Mouse (Mus musculus): Measurements from ENCODE around the gene Dll4. TPM values are rescaled to one million over a fixed set of nuclear protein-coding genes. Genes with fewer than 3 reads are reported as not detected.

The Dll4 gene
- polyA plus RNA-seq, 1 experiment from 2014 or later = 13.5 TPM

DNA sequence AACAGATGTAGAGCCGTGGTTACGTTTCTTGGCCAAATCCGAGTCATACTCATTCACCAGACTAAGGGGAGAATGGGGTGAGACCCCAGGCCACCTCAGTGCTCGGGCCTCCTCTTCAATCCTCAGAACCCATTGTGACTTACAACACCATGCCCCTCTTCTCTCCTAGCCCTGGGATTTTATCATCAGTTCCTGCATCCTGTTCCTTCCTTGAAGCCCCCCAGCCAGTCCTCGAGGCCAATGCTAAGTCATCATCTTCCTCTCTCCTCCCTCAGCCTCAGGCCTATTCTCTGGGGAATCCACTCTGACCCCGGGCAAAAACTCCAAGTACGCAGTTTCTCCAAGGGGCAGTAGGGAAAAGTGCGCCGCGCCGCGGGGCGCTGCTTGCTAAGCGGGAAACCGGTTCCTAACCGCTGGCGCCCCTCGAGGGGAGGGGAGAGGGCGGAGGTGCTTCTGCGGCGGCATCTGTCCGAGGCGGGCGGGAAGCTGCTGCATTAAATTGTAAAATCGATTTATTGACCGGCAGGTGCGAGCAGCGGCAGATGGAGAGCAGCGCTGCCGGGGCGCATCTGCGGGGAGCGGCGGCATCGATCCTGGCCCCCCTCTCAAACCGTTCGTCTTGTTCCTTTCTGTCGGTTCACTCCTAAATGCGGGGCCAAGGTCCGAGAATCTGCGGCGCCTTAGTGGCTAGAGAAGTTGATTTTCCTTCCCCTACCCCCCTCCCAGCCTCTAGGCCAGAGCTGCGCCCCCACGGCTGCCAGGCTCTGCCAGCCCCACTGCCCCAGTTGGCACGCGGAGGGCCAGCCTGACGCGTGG is 3.6 kb upstream of the Dll4 start:
- peaks cover 58% of the 10 kb centered on the region for H3K4me1 ChIP-seq (ENCODE audit: insufficient read depth, low read length)
- no peaks in the 10 kb centered on the region for H3K36me3 ChIP-seq (ENCODE audit: insufficient read depth, low read length)
- peak overlapping the region; percentile 38 for H3K4me3 ChIP-seq (ENCODE audit: low read length)
- peak overlapping the region; percentile 60 for H3K4me2 ChIP-seq (replicated peaks; ENCODE audit: low read depth, low read length)
- H3K27ac ChIP-seq (ENCODE audit: low read length) = no peak overlapping the region
- H3K27me3 ChIP-seq (ENCODE audit: insufficient read depth, low read length) = peaks cover 70% of the 10 kb centered on the region
- no peaks in the 10 kb centered on the region for H3K9me3 ChIP-seq (ENCODE audit: low read length)
- 5% methylated on average over 48 of the region's 48 CpGs for WGBS
- peak overlapping the region; percentile 53 for H3K9ac ChIP-seq (replicated peaks; ENCODE audit: low read length)
- ATAC-seq (ENCODE audit: low FRiP score, low TSS enrichment) = no peak

DNA sequence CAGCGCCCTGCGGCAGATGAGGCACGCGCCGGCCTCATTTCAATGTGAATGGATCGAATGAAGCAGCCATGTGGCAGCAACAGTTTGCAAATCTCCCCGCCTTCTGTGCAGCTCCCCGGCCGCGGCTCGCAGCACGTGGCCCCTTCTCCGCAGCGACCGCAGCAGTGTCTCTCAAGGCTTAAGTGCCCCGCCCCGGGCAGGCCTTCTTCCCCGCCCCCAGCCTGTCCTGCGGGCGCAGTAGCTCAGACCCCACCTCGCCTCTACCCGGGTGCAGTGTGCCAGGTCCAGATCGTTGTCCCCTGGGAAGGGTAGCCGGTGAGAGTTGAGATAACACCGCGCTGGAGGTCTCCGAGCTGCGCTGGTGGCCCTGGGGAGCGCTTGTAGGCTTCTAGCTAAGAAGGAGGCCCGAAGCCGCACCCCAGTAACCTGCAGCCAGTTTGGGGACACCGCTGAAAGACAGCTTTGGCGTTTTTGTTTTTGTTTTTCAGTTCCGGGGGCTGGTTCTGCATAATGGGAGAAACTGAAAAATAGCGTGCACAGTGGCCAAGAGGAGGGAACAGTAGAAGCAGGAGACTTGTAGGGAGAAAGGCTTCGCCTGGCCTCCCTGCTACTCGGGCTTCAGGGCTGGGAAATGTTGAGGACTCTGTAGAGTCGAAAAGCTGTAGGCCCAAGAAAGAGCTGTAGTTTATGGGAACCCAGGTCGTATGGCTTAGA is 2.8 kb upstream of the Dll4 start:
- 0 out of 2 replicates have a peak, but pooled peaks have one; percentile 20 for ATAC-seq (ENCODE audit: low FRiP score, low TSS enrichment)
- H3K9ac ChIP-seq (replicated peaks; ENCODE audit: low read length) = peak overlapping the region; percentile 53
- peaks cover 77% of the 10 kb centered on the region for H3K27me3 ChIP-seq (ENCODE audit: insufficient read depth, low read length)
- peak overlapping the region; percentile 38 for H3K4me3 ChIP-seq (ENCODE audit: low read length)
- WGBS = 12% methylated on average over 39 of the region's 39 CpGs
- no peak overlapping the region for H3K27ac ChIP-seq (ENCODE audit: low read length)
- H3K36me3 ChIP-seq (ENCODE audit: insufficient read depth, low read length) = no peaks in the 10 kb centered on the region
- H3K4me1 ChIP-seq (ENCODE audit: insufficient read depth, low read length) = peaks cover 61% of the 10 kb centered on the region
- peak overlapping the region; percentile 60 for H3K4me2 ChIP-seq (replicated peaks; ENCODE audit: low read depth, low read length)
- H3K9me3 ChIP-seq (ENCODE audit: low read length) = no peaks in the 10 kb centered on the region

DNA sequence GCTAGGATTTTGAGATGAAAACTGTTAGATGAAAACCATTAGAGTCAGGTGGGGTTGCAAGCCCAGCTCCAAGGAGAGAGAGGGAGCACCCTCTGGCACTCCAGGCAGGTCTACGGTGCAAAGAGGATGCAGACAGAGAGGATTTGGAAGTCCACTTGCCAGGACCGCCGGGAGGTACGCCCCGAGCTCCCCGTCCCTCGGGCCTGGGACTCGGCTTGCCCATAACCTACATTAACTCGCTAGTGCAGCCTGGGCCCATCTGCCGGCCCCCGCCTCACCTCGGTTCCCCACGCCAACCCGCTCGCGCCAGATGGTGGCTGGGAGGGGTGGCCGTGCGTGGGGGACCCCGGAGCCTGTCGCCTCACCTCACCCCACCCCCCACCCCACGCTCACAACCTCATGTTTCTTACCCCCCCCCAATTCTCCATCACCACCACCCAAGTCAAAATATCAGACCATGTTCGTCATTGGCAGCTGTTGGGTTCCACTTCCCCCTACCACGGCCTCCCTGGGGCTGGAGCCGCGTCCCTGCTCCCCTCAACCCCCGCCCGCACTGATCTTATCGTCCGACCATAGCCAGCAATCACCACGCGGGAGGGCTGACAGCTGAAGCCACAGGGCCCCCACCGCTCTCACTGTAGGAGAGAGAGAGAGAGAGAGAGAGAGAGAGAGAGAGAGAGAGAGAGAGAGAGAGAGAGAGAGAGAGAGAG is 1.6 kb upstream of the Dll4 start:
- 5% methylated on average over 30 of the region's 32 CpGs for WGBS
- peaks cover 89% of the 10 kb centered on the region for H3K27me3 ChIP-seq (ENCODE audit: insufficient read depth, low read length)
- peak overlapping the region; percentile 67 for H3K4me2 ChIP-seq (replicated peaks; ENCODE audit: low read depth, low read length)
- ATAC-seq (ENCODE audit: low FRiP score, low TSS enrichment) = no peak
- H3K9ac ChIP-seq (replicated peaks; ENCODE audit: low read length) = peak overlapping the region; percentile 43; the same call in 1 of the 2 replicates
- peak overlapping the region; percentile 49 for H3K4me3 ChIP-seq (ENCODE audit: low read length)
- no peaks in the 10 kb centered on the region for H3K9me3 ChIP-seq (ENCODE audit: low read length)
- H3K4me1 ChIP-seq (ENCODE audit: insufficient read depth, low read length) = peaks cover 58% of the 10 kb centered on the region
- no peaks in the 10 kb centered on the region for H3K36me3 ChIP-seq (ENCODE audit: insufficient read depth, low read length)
- H3K27ac ChIP-seq (ENCODE audit: low read length) = no peak overlapping the region

DNA sequence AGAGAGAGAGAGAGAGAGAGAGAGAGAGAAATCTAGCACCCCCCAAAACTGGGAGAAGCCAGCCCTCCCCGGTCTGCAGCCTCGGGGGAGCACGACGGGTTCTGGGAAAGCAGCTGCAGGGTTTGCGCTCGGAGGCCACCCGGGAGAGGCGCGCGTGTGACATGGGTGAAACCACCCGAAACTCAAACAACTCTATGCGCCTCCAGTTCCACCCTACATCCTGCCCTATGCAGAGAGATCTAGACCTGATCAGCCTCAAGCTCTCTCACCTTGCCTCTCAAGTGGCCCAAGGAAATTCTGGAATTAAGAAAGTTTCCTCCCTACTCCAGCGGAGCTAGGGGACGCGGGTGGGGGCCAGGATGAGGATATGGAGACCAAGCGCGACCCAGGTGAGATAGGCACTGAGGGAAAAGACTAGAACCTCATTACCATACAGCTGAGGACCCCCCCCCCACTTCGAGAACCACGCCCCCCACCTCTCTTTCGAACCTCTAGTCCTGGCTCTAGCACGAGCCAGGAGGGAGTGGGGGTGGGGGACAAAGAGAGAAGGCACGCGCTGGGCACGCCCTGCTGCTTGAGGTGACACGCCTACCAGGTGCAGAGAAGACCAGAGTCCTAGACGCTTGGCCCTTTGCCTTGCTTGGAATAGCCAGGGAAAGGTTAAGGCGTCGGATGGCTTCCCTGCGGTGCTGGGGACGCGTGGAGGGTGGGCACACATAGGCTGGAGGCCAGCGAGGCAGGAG is 837 bp upstream of the Dll4 start:
- Histone ChIP-seq H3K4me3 (ENCODE audit: low read length) (peak overlapping the region; percentile 49), H3K4me2 (replicated peaks; ENCODE audit: low read depth, low read length) (peak overlapping the region; percentile 67), H3K36me3 (ENCODE audit: insufficient read depth, low read length) (no peaks in the 10 kb centered on the region), H3K9ac (replicated peaks; ENCODE audit: low read length) (peak overlapping the region; percentile 2), H3K9me3 (ENCODE audit: low read length) (no peaks in the 10 kb centered on the region), H3K27ac (ENCODE audit: low read length) (0 out of 2 replicates have a peak overlapping the region, but pooled peaks have one; percentile 39), H3K4me1 (ENCODE audit: insufficient read depth, low read length) (peaks cover 61% of the 10 kb centered on the region), H3K27me3 (ENCODE audit: insufficient read depth, low read length) (peaks cover 94% of the 10 kb centered on the region)
- under 1% methylated on average over 32 of the region's 32 CpGs for WGBS
- ATAC-seq (ENCODE audit: low FRiP score, low TSS enrichment) = peak; percentile 12; the same call in 1 of the 2 replicates

DNA sequence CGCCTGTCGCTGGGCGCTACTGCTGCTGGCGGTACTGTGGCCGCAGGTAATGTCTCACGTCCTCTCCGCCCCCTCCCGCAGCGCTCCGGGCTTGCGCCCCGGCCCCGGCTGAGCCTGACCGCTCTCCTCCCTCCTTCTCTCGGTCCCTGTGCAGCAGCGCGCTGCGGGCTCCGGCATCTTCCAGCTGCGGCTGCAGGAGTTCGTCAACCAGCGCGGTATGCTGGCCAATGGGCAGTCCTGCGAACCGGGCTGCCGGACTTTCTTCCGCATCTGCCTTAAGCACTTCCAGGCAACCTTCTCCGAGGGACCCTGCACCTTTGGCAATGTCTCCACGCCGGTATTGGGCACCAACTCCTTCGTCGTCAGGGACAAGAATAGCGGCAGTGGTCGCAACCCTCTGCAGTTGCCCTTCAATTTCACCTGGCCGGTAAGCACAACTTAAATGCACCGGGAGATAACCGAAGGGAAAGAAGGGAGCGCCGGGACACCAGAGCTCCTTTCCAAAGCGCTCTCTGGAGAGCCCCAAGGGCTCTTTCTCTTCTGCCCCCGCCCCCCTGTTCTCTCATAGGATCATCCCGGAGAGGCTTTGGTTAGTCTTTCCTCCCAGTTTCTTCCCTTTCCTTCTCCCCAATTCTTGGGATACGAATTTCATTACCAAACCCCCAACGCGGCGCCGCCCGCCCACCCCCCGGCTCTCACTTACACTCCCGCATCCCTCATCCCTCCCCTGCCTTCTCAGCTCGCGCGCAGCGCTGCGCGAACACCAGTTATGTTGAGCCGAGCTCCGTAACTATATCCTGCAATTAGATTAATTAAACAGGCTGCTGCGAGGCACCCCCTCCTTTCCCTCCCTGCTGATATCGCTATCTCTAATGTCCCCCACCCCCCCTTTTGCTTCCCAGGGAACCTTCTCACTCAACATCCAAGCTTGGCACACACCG is 847 bp downstream of the Dll4 start:
- Histone ChIP-seq H3K9ac (replicated peaks; ENCODE audit: low read length) (peak overlapping the region; percentile 57), H3K4me3 (ENCODE audit: low read length) (peak overlapping the region; percentile 49), H3K4me2 (replicated peaks; ENCODE audit: low read depth, low read length) (peak overlapping the region; percentile 67), H3K9me3 (ENCODE audit: low read length) (no peaks in the 10 kb centered on the region), H3K27me3 (ENCODE audit: insufficient read depth, low read length) (peaks cover 94% of the 10 kb centered on the region), H3K27ac (ENCODE audit: low read length) (peak overlapping the region; percentile 5; the same call in 1 of the 2 replicates), H3K4me1 (ENCODE audit: insufficient read depth, low read length) (peaks cover 54% of the 10 kb centered on the region), H3K36me3 (ENCODE audit: insufficient read depth, low read length) (no peaks in the 10 kb centered on the region)
- ATAC-seq (ENCODE audit: low FRiP score, low TSS enrichment) = no peak
- under 1% methylated on average over 61 of the region's 61 CpGs for WGBS

DNA sequence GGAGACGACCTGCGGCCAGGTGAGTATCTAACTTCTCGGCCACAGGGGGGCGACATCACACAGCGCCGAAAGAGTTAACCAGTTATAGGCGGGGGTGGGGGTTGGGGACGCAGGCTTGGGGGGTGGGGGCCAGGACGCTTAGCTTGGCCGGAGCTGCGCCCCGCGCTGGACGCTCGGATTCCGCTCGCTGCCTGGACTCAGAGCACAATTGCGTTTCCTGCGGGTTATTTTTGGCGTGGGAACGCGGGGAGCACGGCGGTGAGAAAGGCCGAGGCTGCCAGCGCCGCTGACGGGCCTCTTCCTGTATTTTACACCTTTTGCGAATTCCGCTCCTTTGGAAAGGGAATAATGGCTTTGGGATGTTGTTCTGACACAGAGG is 1.5 kb downstream of the Dll4 start:
- Histone ChIP-seq H3K27ac (ENCODE audit: low read length) (peak overlapping the region; percentile 52; the same call in 1 of the 2 replicates), H3K27me3 (ENCODE audit: insufficient read depth, low read length) (peaks cover 94% of the 10 kb centered on the region), H3K36me3 (ENCODE audit: insufficient read depth, low read length) (no peaks in the 10 kb centered on the region), H3K9ac (replicated peaks; ENCODE audit: low read length) (peak overlapping the region; percentile 57), H3K4me1 (ENCODE audit: insufficient read depth, low read length) (peaks cover 48% of the 10 kb centered on the region), H3K4me2 (replicated peaks; ENCODE audit: low read depth, low read length) (peak overlapping the region; percentile 67), H3K4me3 (ENCODE audit: low read length) (peak overlapping the region; percentile 49), H3K9me3 (ENCODE audit: low read length) (no peaks in the 10 kb centered on the region)
- ATAC-seq (ENCODE audit: low FRiP score, low TSS enrichment) = no peak; the same call in 1 of the 2 replicates
- WGBS = under 1% methylated on average over 30 of the region's 30 CpGs

DNA sequence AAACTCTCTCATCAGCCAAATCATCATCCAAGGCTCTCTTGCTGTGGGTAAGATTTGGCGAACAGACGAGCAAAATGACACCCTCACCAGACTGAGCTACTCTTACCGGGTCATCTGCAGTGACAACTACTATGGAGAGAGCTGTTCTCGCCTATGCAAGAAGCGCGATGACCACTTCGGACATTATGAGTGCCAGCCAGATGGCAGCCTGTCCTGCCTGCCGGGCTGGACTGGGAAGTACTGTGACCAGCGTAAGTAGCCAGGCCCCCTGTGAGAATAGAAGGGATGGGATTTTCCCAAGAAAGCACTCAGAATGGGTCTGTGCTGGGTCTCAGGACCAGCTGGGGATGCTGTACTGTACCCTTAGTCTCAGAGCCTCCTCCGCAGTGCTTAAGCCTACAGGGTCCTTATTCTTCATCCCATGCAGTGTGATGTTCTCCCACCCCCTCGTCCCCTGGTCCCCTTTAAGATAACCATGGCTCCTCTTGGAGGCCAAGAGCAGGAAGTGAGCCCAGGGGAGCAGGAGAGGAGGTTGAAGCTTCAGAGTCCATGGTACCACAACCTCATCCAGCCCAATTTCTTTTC is 2.5 kb downstream of the Dll4 start:
- 17% methylated on average over 11 of the region's 11 CpGs for WGBS
- no peak for ATAC-seq (ENCODE audit: low FRiP score, low TSS enrichment)
- H3K27me3 ChIP-seq (ENCODE audit: insufficient read depth, low read length) = peaks cover 85% of the 10 kb centered on the region
- H3K27ac ChIP-seq (ENCODE audit: low read length) = peak overlapping the region; percentile 52; the same call in 1 of the 2 replicates
- no peak overlapping the region; the same call in 1 of the 2 replicates for H3K9ac ChIP-seq (replicated peaks; ENCODE audit: low read length)
- peaks cover 39% of the 10 kb centered on the region for H3K4me1 ChIP-seq (ENCODE audit: insufficient read depth, low read length)
- no peaks in the 10 kb centered on the region for H3K9me3 ChIP-seq (ENCODE audit: low read length)
- no peaks in the 10 kb centered on the region for H3K36me3 ChIP-seq (ENCODE audit: insufficient read depth, low read length)
- peak overlapping the region; percentile 67 for H3K4me2 ChIP-seq (replicated peaks; ENCODE audit: low read depth, low read length)
- peak overlapping the region; percentile 49 for H3K4me3 ChIP-seq (ENCODE audit: low read length)

DNA sequence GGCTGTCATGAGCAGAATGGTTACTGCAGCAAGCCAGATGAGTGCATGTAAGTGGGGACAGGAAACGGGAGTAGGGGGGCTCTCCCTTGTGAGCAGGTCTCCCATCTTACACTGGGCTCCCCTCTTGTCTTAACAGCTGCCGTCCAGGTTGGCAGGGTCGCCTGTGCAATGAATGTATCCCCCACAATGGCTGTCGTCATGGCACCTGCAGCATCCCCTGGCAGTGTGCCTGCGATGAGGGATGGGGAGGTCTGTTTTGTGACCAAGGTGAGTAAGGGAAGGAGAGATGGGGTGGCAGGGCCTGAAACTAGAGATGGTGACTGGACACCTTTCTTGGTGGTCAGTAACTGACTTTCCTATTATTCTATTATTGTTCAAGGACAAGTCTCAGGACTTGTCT is 3.0 kb downstream of the Dll4 start:
- H3K9ac ChIP-seq (replicated peaks; ENCODE audit: low read length) = no peak overlapping the region; the same call in 1 of the 2 replicates
- H3K4me2 ChIP-seq (replicated peaks; ENCODE audit: low read depth, low read length) = peak overlapping the region; percentile 67
- ATAC-seq (ENCODE audit: low FRiP score, low TSS enrichment) = no peak
- H3K4me3 ChIP-seq (ENCODE audit: low read length) = peak overlapping the region; percentile 49
- H3K9me3 ChIP-seq (ENCODE audit: low read length) = no peaks in the 10 kb centered on the region
- H3K36me3 ChIP-seq (ENCODE audit: insufficient read depth, low read length) = no peaks in the 10 kb centered on the region
- peaks cover 80% of the 10 kb centered on the region for H3K27me3 ChIP-seq (ENCODE audit: insufficient read depth, low read length)
- peaks cover 38% of the 10 kb centered on the region for H3K4me1 ChIP-seq (ENCODE audit: insufficient read depth, low read length)
- WGBS = 36% methylated on average over 5 of the region's 5 CpGs
- H3K27ac ChIP-seq (ENCODE audit: low read length) = no peak overlapping the region
